Mouse (Mus musculus) myocyte (in vitro differentiated cells): ENCODE measurements around the gene Cers6. TPM values are rescaled to one million over a fixed set of nuclear protein-coding genes. Genes with fewer than 3 reads are reported as not detected.

ENCODE experiments used
- H3K27me3 ChIP-seq: one replicate; pipeline ENCODE4 v1.6.1; 2011; ENCODE audit not compliant: control insufficient read depth, insufficient read depth, insufficient read length
- H3K36me3 ChIP-seq: one replicate; pipeline ENCODE4 v1.6.1; 2011; ENCODE audit not compliant: control insufficient read depth, insufficient read depth
- H3K4me2 ChIP-seq: one replicate; pipeline ENCODE4 v1.6.1; 2011; ENCODE audit warnings: low read depth, control low read depth
- H3K4me3 ChIP-seq: one replicate; pipeline ENCODE4 v1.5.1; 2011; ENCODE audit warnings: mild to moderate bottlenecking, control low read depth, moderate library complexity
- H3K79me2 ChIP-seq: one replicate; pipeline ENCODE4 v1.6.1; 2011; ENCODE audit not compliant: control insufficient read depth, insufficient read depth
- H3ac ChIP-seq: one replicate; pipeline ENCODE4 v1.6.1; 2011; ENCODE audit not compliant: control insufficient read depth, insufficient read length
- CEBPB ChIP-seq: IDR thresholded peaks from 2 replicates; pipeline ENCODE4 v1.6.1; 2011; ENCODE audit warnings: mild to moderate bottlenecking, moderate library complexity; ENCODE audit not compliant: poor library complexity, insufficient read depth, severe bottlenecking
- E2F4 ChIP-seq: IDR thresholded peaks from one replicate; pipeline ENCODE4 v1.6.1; 2011; ENCODE audit warnings: mild to moderate bottlenecking, control low read depth, moderate library complexity; ENCODE audit not compliant: insufficient read depth
- MAX ChIP-seq: IDR thresholded peaks from one replicate; pipeline ENCODE4 v1.6.1; 2011; ENCODE audit warnings: low read depth, mild to moderate bottlenecking, control low read depth
- MYOD1 ChIP-seq, 3 experiments: IDR thresholded peaks; one replicate each; pipeline ENCODE4 v1.6.1; 2011; ENCODE audit warnings: control low read depth in 2 of 3, low read depth in 2 of 3, mild to moderate bottlenecking in 2 of 3, moderate library complexity in 1 of 3; ENCODE audit not compliant: insufficient read length in 2 of 3, control insufficient read depth in 1 of 3
- MYOG ChIP-seq, 3 experiments: IDR thresholded peaks; one replicate each; pipeline ENCODE4 v1.6.1; 2011; ENCODE audit warnings: control low read depth in 2 of 3, low read depth in 2 of 3, mild to moderate bottlenecking in 2 of 3; ENCODE audit not compliant: insufficient read length in 2 of 3, control insufficient read depth in 1 of 3, insufficient read depth in 1 of 3
- POLR2A ChIP-seq: IDR thresholded peaks from one replicate; pipeline ENCODE4 v1.6.1; 2011; ENCODE audit warnings: low read depth, mild to moderate bottlenecking, control low read depth, moderate library complexity; ENCODE audit not compliant: insufficient read length
- POLR2AphosphoS2 ChIP-seq: IDR thresholded peaks from one replicate; pipeline ENCODE4 v1.6.1; 2011; ENCODE audit warnings: low read depth, control low read depth; ENCODE audit not compliant: insufficient read length
- REST ChIP-seq: IDR thresholded peaks from one replicate; pipeline ENCODE4 v1.6.1; 2011; ENCODE audit warnings: mild to moderate bottlenecking, control low read depth, moderate library complexity; ENCODE audit not compliant: insufficient read depth, insufficient read length
- SRF ChIP-seq: IDR thresholded peaks from one replicate; pipeline ENCODE4 v1.6.1; 2011; ENCODE audit warnings: low read depth; ENCODE audit not compliant: control insufficient read depth, insufficient read length
- TCF12 ChIP-seq: IDR thresholded peaks from one replicate; pipeline ENCODE4 v1.6.1; 2011; ENCODE audit warnings: mild to moderate bottlenecking, control low read depth; ENCODE audit not compliant: poor library complexity, insufficient read depth, severe bottlenecking
- TCF3 ChIP-seq: IDR thresholded peaks from one replicate; pipeline ENCODE4 v1.6.1; 2011; ENCODE audit warnings: low read depth, control low read depth; ENCODE audit not compliant: insufficient read length
- USF1 ChIP-seq: IDR thresholded peaks from one replicate; pipeline ENCODE4 v1.6.1; 2011; ENCODE audit warnings: low read depth, mild to moderate bottlenecking, control low read depth, moderate library complexity
- polyA plus RNA-seq: library from polyadenylated mRNA; unstranded; fragments of >200 nt; fragmentation: generic; extraction: Trizol; gene quantifications from one replicate; pipeline ENCODE4 v1.2.1, GENCODE M21; 2012; ENCODE audit warnings: missing spikeins

Cers6 gene
- polyA plus RNA-seq, 1 experiment = 16.5 TPM

GRCm38 (mm10) chr2:68926913-68927790, 65.9 kb downstream of the Cers6 start:
- H3K79me2 ChIP-seq = peaks cover 59% of the 10 kb centered on the region
- H3ac ChIP-seq = no peak overlapping the region
- H3K4me2 ChIP-seq = no peak overlapping the region
- H3K36me3 ChIP-seq = no peaks in the 10 kb centered on the region
- no peak overlapping the region for H3K4me3 ChIP-seq
- H3K27me3 ChIP-seq = no peaks in the 10 kb centered on the region
- TF ChIP-seq MYOG (IDR thresholded peaks at IDR 0.05; ENCODE audit: control insufficient read depth in 1 of 3, insufficient read depth in 1 of 3, insufficient read length in 2 of 3, low read depth in 2 of 3) = no peak
- TF ChIP-seq SRF = no peak
- TF ChIP-seq MYOD1 (IDR thresholded peaks at IDR 0.05; ENCODE audit: control insufficient read depth in 1 of 3, insufficient read length in 2 of 3, low read depth in 2 of 3) = no peak
- TF ChIP-seq REST = no peak
- TF ChIP-seq E2F4 = no peak
- TF ChIP-seq TCF12 = no peak
- no peak for TF ChIP-seq CEBPB
- no peak for TF ChIP-seq POLR2AphosphoS2
- no peak for TF ChIP-seq USF1

GRCm38 (mm10) chr2:68932240-68932639, 71.0 kb downstream of the Cers6 start:
- TF ChIP-seq E2F4 = no peak
- no peak for TF ChIP-seq MYOG (IDR thresholded peaks at IDR 0.05; ENCODE audit: control insufficient read depth in 1 of 3, insufficient read depth in 1 of 3, insufficient read length in 2 of 3, low read depth in 2 of 3)
- no peak for TF ChIP-seq TCF12
- no peak for TF ChIP-seq SRF
- no peak for TF ChIP-seq MYOD1 (IDR thresholded peaks at IDR 0.05; ENCODE audit: control insufficient read depth in 1 of 3, insufficient read length in 2 of 3, low read depth in 2 of 3)
- no peak for TF ChIP-seq REST
- TF ChIP-seq CEBPB = no peak
- no peak for TF ChIP-seq POLR2AphosphoS2
- TF ChIP-seq TCF3 = no peak
- no peak for TF ChIP-seq MAX
- no peak for TF ChIP-seq POLR2A
- no peak for TF ChIP-seq USF1
- no peak overlapping the region for H3K4me2 ChIP-seq
- H3K27me3 ChIP-seq = no peaks in the 10 kb centered on the region
- no peak overlapping the region for H3K4me3 ChIP-seq
- H3ac ChIP-seq = no peak overlapping the region
- H3K36me3 ChIP-seq = no peaks in the 10 kb centered on the region
- H3K79me2 ChIP-seq = peaks cover 53% of the 10 kb centered on the region

GRCm38 (mm10) chr2:68932656-68933055, 71.4 kb downstream of the Cers6 start:
- H3K79me2 ChIP-seq = peaks cover 50% of the 10 kb centered on the region
- no peak for TF ChIP-seq MYOD1 (IDR thresholded peaks at IDR 0.05; ENCODE audit: control insufficient read depth in 1 of 3, insufficient read length in 2 of 3, low read depth in 2 of 3)
- TF ChIP-seq MAX = no peak
- no peak overlapping the region for H3ac ChIP-seq
- no peaks in the 10 kb centered on the region for H3K36me3 ChIP-seq
- no peak overlapping the region for H3K4me2 ChIP-seq
- H3K27me3 ChIP-seq = no peaks in the 10 kb centered on the region
- H3K4me3 ChIP-seq = no peak overlapping the region

GRCm38 (mm10) chr2:68934651-68935050, 73.4 kb downstream of the Cers6 start:
- H3K4me2 ChIP-seq = no peak overlapping the region
- H3K36me3 ChIP-seq = peaks cover 14% of the 10 kb centered on the region
- TF ChIP-seq TCF3 (no peak), POLR2A (no peak), TCF12 (no peak), MAX (no peak), E2F4 (no peak), SRF (no peak), MYOD1 (IDR thresholded peaks at IDR 0.05; ENCODE audit: control insufficient read depth in 1 of 3, insufficient read length in 2 of 3, low read depth in 2 of 3) (no peak), MYOG (IDR thresholded peaks at IDR 0.05; ENCODE audit: control insufficient read depth in 1 of 3, insufficient read depth in 1 of 3, insufficient read length in 2 of 3, low read depth in 2 of 3) (no peak), USF1 (no peak), POLR2AphosphoS2 (no peak)
- no peak overlapping the region for H3ac ChIP-seq
- no peaks in the 10 kb centered on the region for H3K27me3 ChIP-seq
- H3K79me2 ChIP-seq = peaks cover 34% of the 10 kb centered on the region
- no peak overlapping the region for H3K4me3 ChIP-seq

GRCm38 (mm10) chr2:68935721-68936294, 74.6 kb downstream of the Cers6 start:
- H3K4me2 ChIP-seq = no peak overlapping the region
- peaks cover 14% of the 10 kb centered on the region for H3K36me3 ChIP-seq
- H3K4me3 ChIP-seq = no peak overlapping the region
- H3K27me3 ChIP-seq = no peaks in the 10 kb centered on the region
- no peak for TF ChIP-seq MAX
- TF ChIP-seq POLR2AphosphoS2 = no peak
- no peak for TF ChIP-seq E2F4
- no peak for TF ChIP-seq POLR2A
- peaks cover 27% of the 10 kb centered on the region for H3K79me2 ChIP-seq
- no peak overlapping the region for H3ac ChIP-seq
